ENCODE assay signal across 23 mouse cellular contexts in genomic region chr19:5942581-5942980, GRCm38 (mm10). TPM values are rescaled to one million over a fixed set of nuclear protein-coding genes. Genes with fewer than 3 reads are reported as not detected.
A peak's percentile ranks its signal among the peaks of the same experiment; 100 is the strongest.
DNase-seq lines count a peak whose midpoint lies in the region; ATAC-seq and TF ChIP-seq lines count a peak whose summit lies in the region.
"Had no signal": no experiment of that assay in that cellular context is flagged by ENCODE, and none has a peak within 500 bp of the region (broad histone marks: within the 10 kb centered on the region; RNA-seq: fewer than 3 reads in every experiment).

No protein-coding gene starts in this region.

- H3K27ac ChIP-seq in heart, embryonic 16.5 days (ENCODE audit: low read length): peak overlapping the region; percentile 9; the same call in 1 of the 2 replicates
- 0 out of 2 replicates have a peak overlapping the region, but pooled peaks have one; percentile 35 for H3K27ac ChIP-seq in stomach, postnatal 0 days (replicated peaks)
- H3K27ac ChIP-seq: embryonic facial prominence, embryonic 10.5 days; forebrain, embryonic 13.5 days; heart, embryonic 15.5 days; hindbrain, embryonic 10.5 days had no signal

- DNase-seq in heart, adult 11 months: peak; percentile 91
- no peak for DNase-seq in heart, postnatal 25 days (ENCODE audit: low spot score)
- DNase-seq in heart, adult 18-20 months: no peak
- DNase-seq in gastrocnemius, postnatal 25 days: peak; percentile 57
- DNase-seq in stomach, postnatal 0 days (ENCODE audit: low spot score): no peak
- no peak for DNase-seq in left cerebral cortex, postnatal 14 days (ENCODE audit: low spot score in 2 of 2)
- DNase-seq: adrenal gland, adult 2 months; adrenal gland, postnatal 25 days; cerebellum, adult 2 months; cerebellum, postnatal 10 days; forebrain, postnatal 0 days; kidney, adult 8-10 months had no signal

- intact Hi-C loops in heart, postnatal 25 days (cut with DNase I): no loop called here
- intact Hi-C loops in left cerebral cortex, postnatal 14 days (cut with DNase I): no loop called here

- no peak overlapping the region for H3K4me2 ChIP-seq in heart, embryonic 16.5 days (ENCODE audit: low read depth, low read length)
- no peak overlapping the region for H3K4me2 ChIP-seq in stomach, postnatal 0 days (replicated peaks; ENCODE audit: low read depth)
- H3K4me2 ChIP-seq: forebrain, embryonic 13.5 days; heart, embryonic 15.5 days had no signal

- no peak for TF ChIP-seq CTCF in stomach, postnatal 0 days (IDR thresholded peaks at IDR 0.05; ENCODE audit: low read depth)

- TF ChIP-seq EP300 in stomach, postnatal 0 days (optimal IDR thresholded peaks at IDR 0.05): no peak

- no peak overlapping the region for H3K4me3 ChIP-seq in heart, embryonic 16.5 days (ENCODE audit: low read length)
- no peak overlapping the region for H3K4me3 ChIP-seq in stomach, postnatal 0 days (ENCODE audit: low read depth, low read length)
- H3K4me3 ChIP-seq: embryonic facial prominence, embryonic 10.5 days; forebrain, embryonic 13.5 days; heart, embryonic 15.5 days; hindbrain, embryonic 10.5 days had no signal

- H3K4me1 ChIP-seq in heart, embryonic 16.5 days (ENCODE audit: control insufficient read depth, insufficient read depth, low read length): peaks cover 46% of the 10 kb centered on the region
- H3K4me1 ChIP-seq in stomach, postnatal 0 days (replicated peaks; ENCODE audit: control insufficient read depth, insufficient read depth): peaks cover 19% of the 10 kb centered on the region

- H3K36me3 ChIP-seq in heart, embryonic 16.5 days (ENCODE audit: control insufficient read depth, insufficient read depth): peaks cover 12% of the 10 kb centered on the region
- H3K36me3 ChIP-seq in stomach, postnatal 0 days (ENCODE audit: control insufficient read depth, insufficient read depth, low read length): peaks cover 3% of the 10 kb centered on the region; the same call in 1 of the 2 replicates

- no peak for ATAC-seq in heart, embryonic 16.5 days (replicated peaks; ENCODE audit: extremely low read depth, insufficient read depth, low FRiP score)
- ATAC-seq in stomach, postnatal 0 days (ENCODE audit: low FRiP score, low TSS enrichment): no peak
- ATAC-seq: forebrain, embryonic 13.5 days; forebrain, postnatal 0 days; hindbrain, embryonic 16.5 days; inflammation-experienced regulatory T-cells, adult 6 months; intestine, postnatal 0 days had no signal

- 70% methylated on average over 7 of the region's 7 CpGs for whole genome bisulfite sequencing in heart, embryonic 16.5 days
- 83% methylated on average over 7 of the region's 7 CpGs for WGBS in stomach, postnatal 0 days

- H3K9ac ChIP-seq in heart, embryonic 16.5 days (ENCODE audit: low read length): no peak overlapping the region
- H3K9ac ChIP-seq in stomach, postnatal 0 days (ENCODE audit: low read length): no peak overlapping the region
- H3K9ac ChIP-seq: forebrain, embryonic 13.5 days; forebrain, postnatal 0 days; heart, embryonic 15.5 days had no signal

- no peaks in the 10 kb centered on the region for H3K27me3 ChIP-seq in heart, embryonic 16.5 days (ENCODE audit: control insufficient read depth, insufficient read depth, low read length)
- H3K27me3 ChIP-seq in stomach, postnatal 0 days (ENCODE audit: control insufficient read depth, insufficient read depth, low read length): no peaks in the 10 kb centered on the region
- H3K27me3 ChIP-seq: forebrain, embryonic 13.5 days; heart, embryonic 15.5 days had no signal

- H3K9me3 ChIP-seq in heart, embryonic 16.5 days (replicated peaks; ENCODE audit: control insufficient read depth, low read length): no peaks in the 10 kb centered on the region
- H3K9me3 ChIP-seq in stomach, postnatal 0 days (ENCODE audit: control insufficient read depth, low read length): no peaks in the 10 kb centered on the region
- H3K9me3 ChIP-seq: embryonic facial prominence, embryonic 10.5 days; forebrain, embryonic 13.5 days; heart, embryonic 15.5 days; hindbrain, embryonic 10.5 days had no signal

RNA-seq across cellular contexts. Expression of gene Cdc42ep2, which starts 18.0 kb away (rescaled TPM):
- total RNA-seq in heart, postnatal 25 days (2021): 1 to 10 TPM; 9.1 to 9.8 TPM
- polyA plus RNA-seq in heart, embryonic 16.5 days (2015; fragmentation: Nextera tagmentation; extraction: Ambion mirVana): 12.4 and 12.6 TPM in 2 replicates
- total RNA-seq in heart, adult 18-20 months (2021): 1 to 10 TPM; 6.6 to 9.0 TPM
- 10 to 100 TPM; 12.0 to 13.0 TPM for total RNA-seq in gastrocnemius, postnatal 25 days (2021)
- polyA plus RNA-seq in stomach, postnatal 0 days (2015; fragmentation: Nextera tagmentation; extraction: Ambion mirVana): 7.9 and 8.1 TPM in 2 replicates
- total RNA-seq in left cerebral cortex, postnatal 14 days (2021): 1 to 10 TPM; 7.1 to 8.0 TPM

RNA-seq across cellular contexts. Expression of gene Pola2, which starts 21.4 kb away (rescaled TPM):
- total RNA-seq in heart, postnatal 25 days (2021): 10 to 100 TPM in 1 of 2 experiments, 1 to 10 TPM in 1; 8.9 to 11.2 TPM
- 48.3 and 55.2 TPM in 2 replicates for polyA plus RNA-seq in heart, embryonic 16.5 days (2015; fragmentation: Nextera tagmentation; extraction: Ambion mirVana)
- 10 to 100 TPM in 1 of 2 experiments, 1 to 10 TPM in 1; 8.7 to 10.6 TPM for total RNA-seq in heart, adult 18-20 months (2021)
- 10 to 100 TPM in 1 of 2 experiments, 1 to 10 TPM in 1; 9.2 to 10.8 TPM for total RNA-seq in gastrocnemius, postnatal 25 days (2021)
- polyA plus RNA-seq in stomach, postnatal 0 days (2015; fragmentation: Nextera tagmentation; extraction: Ambion mirVana): 20.4 and 21.2 TPM in 2 replicates
- total RNA-seq in left cerebral cortex, postnatal 14 days (2021): 1 to 10 TPM; 6.2 to 6.6 TPM

RNA-seq across cellular contexts. Expression of gene Dpf2, which starts 29.8 kb away (rescaled TPM):
- total RNA-seq in heart, postnatal 25 days (2021): 10 to 100 TPM; 87.4 to 96.1 TPM
- 97.5 and 103 TPM in 2 replicates for polyA plus RNA-seq in heart, embryonic 16.5 days (2015; fragmentation: Nextera tagmentation; extraction: Ambion mirVana)
- 10 to 100 TPM; 77.6 to 84.0 TPM for total RNA-seq in heart, adult 18-20 months (2021)
- total RNA-seq in gastrocnemius, postnatal 25 days (2021): 10 to 100 TPM; 80.6 to 83.5 TPM
- 47.0 and 54.9 TPM in 2 replicates for polyA plus RNA-seq in stomach, postnatal 0 days (2015; fragmentation: Nextera tagmentation; extraction: Ambion mirVana)
- 10 to 100 TPM; 87.6 to 90.4 TPM for total RNA-seq in left cerebral cortex, postnatal 14 days (2021)

RNA-seq across cellular contexts. Expression of gene Slc22a20, which starts 43.4 kb away (rescaled TPM):
- not detected for total RNA-seq in heart, postnatal 25 days (2021)
- 0.07 TPM in 1 of 2 replicates, not detected in the other for polyA plus RNA-seq in heart, embryonic 16.5 days (2015; fragmentation: Nextera tagmentation; extraction: Ambion mirVana)
- total RNA-seq in heart, adult 18-20 months (2021): not detected
- not detected for total RNA-seq in gastrocnemius, postnatal 25 days (2021)
- not detected in 2 replicates for polyA plus RNA-seq in stomach, postnatal 0 days (2015; fragmentation: Nextera tagmentation; extraction: Ambion mirVana)
- total RNA-seq in left cerebral cortex, postnatal 14 days (2021): not detected
- total RNA-seq: adrenal gland, adult 2 months; adrenal gland, postnatal 25 days; forebrain, postnatal 0 days; gastrocnemius, adult 8-10 months; heart, adult 8-10 months had no signal
- polyA plus RNA-seq: adrenal gland, adult 2 months; cerebellum, adult 2 months; embryonic facial prominence, embryonic 10.5 days; embryonic facial prominence, embryonic 14.5 days; forebrain, embryonic 13.5 days; forebrain, postnatal 0 days; heart, embryonic 15.5 days; hindbrain, embryonic 10.5 days; hindbrain, embryonic 16.5 days; inflammation-experienced regulatory T-cells, adult 6 months; intestine, postnatal 0 days had no signal

RNA-seq across cellular contexts. Expression of gene Tigd3, which starts 48.6 kb away (rescaled TPM):
- total RNA-seq in heart, postnatal 25 days (2021): under 1 TPM; 0.22 to 0.68 TPM
- 1.5 and 1.6 TPM in 2 replicates for polyA plus RNA-seq in heart, embryonic 16.5 days (2015; fragmentation: Nextera tagmentation; extraction: Ambion mirVana)
- under 1 TPM in 1 of 2 experiments, not detected in 1; 0.35 TPM for total RNA-seq in heart, adult 18-20 months (2021)
- total RNA-seq in gastrocnemius, postnatal 25 days (2021): under 1 TPM; 0.15 to 0.35 TPM
- 0.77 and 1.0 TPM in 2 replicates for polyA plus RNA-seq in stomach, postnatal 0 days (2015; fragmentation: Nextera tagmentation; extraction: Ambion mirVana)
- 1 to 10 TPM; 5.6 to 5.9 TPM for total RNA-seq in left cerebral cortex, postnatal 14 days (2021)

Comparison
In these comparisons a context has a peak if more than half of its experiments do, and no peak if none do; other contexts are left out.
1. DNase-seq: peak in heart, adult 11 months (single experiment) and gastrocnemius, postnatal 25 days (single experiment); none in heart, postnatal 25 days (single experiment), heart, adult 18-20 months (0 of 2), stomach, postnatal 0 days (single experiment) and left cerebral cortex, postnatal 14 days (0 of 2).